Mouse (Mus musculus) cerebellum, postnatal 10 days (tissue): Measurements from ENCODE around the gene Mark2.
A peak's percentile ranks its signal among the peaks of the same experiment; 100 is the strongest.

Experiments
- DNase-seq, 2 experiments: peaks; one replicate each; pipeline ENCODE4 v3.0.0; 2021; ENCODE audit warnings: mixed read lengths in 2 of 2

Mark2 gene

GRCm38 (mm10) chr19:7294098-7294876 is 47.4 kb downstream of the Mark2 start:
- DNase-seq: no peak

GRCm38 (mm10) chr19:7291958-7292709 is 49.5 kb downstream of the Mark2 start:
- no peak for DNase-seq

DNA sequence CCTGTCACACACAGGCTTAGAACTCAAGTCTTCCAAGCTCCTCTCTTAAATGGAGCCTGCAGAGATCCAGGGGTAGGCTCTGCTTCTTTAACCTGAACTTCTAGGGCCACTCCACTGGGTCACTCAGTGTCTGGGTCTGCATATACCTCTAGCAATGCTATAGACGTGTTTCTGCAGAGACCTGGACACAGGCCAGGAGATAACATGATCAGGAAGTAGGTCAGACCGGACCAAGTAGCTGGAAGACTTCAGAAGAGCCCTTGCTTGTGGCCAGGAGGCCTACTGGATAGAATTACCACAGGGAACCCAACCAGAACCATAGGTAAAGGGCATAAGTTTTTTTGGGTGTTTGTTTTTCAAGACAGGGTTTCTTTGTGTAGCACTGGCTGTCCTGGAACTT is 51.9 kb downstream of the Mark2 start:
- no peak for DNase-seq

DNA sequence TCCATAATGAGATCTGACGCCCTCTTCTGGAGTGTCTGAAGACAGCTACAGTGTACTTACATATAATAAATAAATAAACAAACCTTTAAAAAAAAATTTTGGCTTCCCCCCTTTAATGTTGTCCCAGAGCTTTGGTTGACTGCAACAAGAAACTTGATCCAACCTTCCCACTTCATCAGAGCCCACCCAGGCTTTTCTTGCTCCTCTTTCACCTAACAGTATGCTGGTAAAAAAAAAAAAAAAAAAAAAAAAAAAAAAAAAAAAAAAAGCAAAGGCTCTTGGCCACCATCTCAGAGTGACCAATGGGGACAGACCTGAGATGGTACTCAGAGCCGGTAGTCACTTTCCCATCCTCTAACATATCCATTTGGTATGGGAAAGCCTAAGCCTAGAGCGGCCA is 53.4 kb downstream of the Mark2 start:
- no peak for DNase-seq

DNA sequence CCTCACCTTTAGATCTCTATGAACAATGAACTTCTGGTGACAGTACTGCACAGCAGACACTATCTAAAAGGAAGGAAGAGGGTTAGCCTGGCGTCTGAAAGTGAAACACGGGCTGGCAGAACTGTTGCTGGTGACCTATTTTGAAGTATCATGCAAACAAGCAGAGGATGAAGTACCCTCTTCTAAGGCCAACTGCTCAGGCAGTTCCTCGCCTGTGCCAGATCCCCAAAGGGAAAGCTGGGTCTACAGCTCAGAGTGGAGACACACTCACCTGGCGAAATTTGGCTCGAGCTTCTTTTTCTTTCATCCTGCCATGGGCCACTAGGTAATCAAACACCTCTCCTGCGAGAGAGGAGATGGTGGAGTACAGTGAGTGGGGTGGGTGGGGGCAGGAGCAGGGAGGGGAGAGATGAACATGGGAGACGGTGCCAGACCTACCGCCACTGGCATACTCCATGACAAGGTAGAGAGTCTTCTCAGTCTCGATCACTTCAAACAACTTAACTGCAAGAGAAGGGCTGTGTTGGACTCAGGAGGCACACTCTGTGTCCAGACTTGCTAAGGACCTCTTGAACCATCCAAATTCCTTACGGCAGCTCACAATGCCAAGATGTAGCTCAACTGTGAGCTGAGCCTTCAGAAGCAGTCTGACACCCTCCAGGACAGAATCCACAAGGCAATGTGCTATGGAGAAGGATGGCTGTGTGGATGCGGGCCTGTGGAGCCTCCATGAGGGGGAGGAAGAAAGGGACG is 54.9 kb downstream of the Mark2 start:
- DNase-seq: no peak

- DNase-seq: no peak
These were observed 60.9 kb downstream of the Mark2 start for GRCm38 (mm10) chr19:7280557-7281330.

- DNase-seq: peak; percentile 78 to 86
These were observed 62.5 kb downstream of the Mark2 start for GRCm38 (mm10) chr19:7279114-7279513.

DNA sequence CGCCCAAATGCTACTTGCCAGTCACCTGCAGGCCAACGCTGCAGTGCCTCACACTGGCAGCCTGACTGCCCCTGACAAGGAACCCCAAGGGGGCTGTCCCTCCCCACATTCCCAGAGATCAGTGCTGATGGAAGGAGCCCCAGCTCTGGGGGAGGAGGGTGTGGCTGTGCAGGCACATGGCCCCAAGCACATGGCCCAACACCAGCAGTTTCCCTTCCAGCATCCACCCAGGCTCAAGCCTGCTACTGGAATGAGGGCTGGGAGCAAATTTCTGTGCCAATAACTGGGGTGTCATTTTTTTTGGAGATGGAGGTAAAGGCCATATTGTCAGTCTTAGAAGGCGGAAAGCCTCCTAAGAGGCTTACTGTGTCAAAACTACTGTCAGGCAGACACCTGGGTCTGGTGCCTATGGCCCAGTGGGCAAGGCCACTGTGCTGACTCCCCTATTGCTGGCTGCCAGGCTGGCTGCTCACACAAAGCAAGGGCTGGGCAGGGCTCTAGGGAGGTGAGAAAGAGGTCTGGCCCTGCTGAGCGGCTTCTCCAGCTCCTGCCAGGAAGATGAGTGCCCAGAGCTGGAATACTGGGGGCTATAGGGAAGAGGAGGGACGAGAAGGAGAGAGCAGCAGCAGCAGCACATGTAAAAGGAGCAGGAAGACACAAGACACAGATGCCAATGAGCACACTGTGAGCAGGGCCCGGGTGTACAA is 63.3 kb downstream of the Mark2 start:
- DNase-seq: peak; percentile 48 to 54

DNA sequence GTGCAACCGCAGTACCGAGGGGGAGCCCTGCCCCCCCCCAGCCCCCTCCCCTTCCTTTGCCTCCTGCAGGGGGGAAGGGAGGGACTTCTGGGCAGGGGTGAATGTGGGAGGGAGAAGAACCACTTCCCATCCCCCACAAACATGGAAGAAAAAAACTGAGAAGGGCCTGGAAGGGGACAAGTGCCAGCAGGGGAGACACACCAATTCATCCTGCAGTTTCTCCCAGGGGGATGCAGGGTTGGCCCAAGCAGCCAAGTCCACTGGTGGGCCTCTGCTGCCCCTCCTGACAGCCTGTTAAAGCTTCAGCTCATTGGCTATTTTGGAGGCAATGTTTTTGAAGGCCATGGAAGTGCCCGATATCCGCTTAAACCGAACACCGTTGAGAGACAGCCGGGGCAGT is 64.9 kb downstream of the Mark2 start:
- peak; percentile 62 to 66 for DNase-seq

DNA sequence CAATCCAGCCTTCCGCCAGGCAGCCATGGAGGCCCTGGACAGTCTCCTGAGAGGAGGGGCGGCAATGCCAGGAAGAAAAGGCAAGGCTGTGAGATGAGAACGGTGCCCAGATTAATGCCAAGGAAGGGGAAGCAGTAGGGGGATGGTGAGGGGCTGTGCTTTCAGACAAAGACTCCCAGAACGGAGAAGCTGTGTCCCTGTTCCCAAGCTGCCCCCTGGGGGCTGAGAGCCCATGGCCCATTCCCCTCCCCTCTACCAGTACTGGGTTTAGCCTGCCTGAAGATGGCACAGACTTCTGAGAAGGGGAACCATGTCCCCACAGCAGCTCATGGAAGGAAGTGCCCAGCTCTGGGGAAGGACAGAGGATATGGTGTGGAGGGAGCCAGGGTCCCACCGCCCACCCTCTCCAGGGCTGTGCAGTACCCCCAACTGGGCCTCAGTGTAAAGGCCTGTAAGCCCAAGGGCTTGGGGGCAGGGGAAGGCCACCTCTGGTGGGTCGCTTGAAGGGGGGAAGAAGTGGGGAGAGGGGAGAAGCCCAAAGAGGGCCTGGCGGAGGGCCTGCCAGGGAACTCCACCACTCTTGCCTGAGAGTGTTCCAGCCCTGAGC is 65.5 kb downstream of the Mark2 start:
- peak; percentile 72 to 77 for DNase-seq

GRCm38 (mm10) chr19:7275131-7275789 is 66.4 kb downstream of the Mark2 start:
- DNase-seq: peak; percentile 88 to 91

GRCm38 (mm10) chr19:7274326-7274990 is 67.2 kb downstream of the Mark2 start:
- peak; percentile 94 to 95 for DNase-seq

GRCm38 (mm10) chr19:7273486-7273885 is 68.2 kb downstream of the Mark2 start:
- peak; percentile 58 for DNase-seq

GRCm38 (mm10) chr19:7269290-7270044 is 72.2 kb downstream of the Mark2 start:
- peak; percentile 87 to 94 for DNase-seq

DNA sequence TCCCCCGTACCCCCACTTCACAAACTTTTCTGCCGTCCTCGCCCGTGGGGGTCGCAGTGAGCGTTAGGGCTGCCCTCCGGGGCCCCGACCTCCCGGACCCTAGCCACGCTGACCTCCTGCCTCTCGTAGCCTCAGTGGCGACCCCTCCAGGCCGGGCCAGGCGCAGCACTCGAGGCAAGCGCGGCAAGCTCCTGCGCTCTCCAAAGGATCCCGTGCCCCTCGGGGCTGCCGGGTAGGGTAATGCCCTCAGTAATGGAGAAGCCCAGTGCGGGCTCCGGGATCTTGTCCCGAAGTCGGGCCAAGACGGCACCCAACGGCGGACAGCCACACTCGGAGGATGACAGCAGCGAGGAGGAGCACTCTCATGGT is 73.0 kb downstream of the Mark2 start:
- peak; percentile 95 to 96 for DNase-seq

DNA sequence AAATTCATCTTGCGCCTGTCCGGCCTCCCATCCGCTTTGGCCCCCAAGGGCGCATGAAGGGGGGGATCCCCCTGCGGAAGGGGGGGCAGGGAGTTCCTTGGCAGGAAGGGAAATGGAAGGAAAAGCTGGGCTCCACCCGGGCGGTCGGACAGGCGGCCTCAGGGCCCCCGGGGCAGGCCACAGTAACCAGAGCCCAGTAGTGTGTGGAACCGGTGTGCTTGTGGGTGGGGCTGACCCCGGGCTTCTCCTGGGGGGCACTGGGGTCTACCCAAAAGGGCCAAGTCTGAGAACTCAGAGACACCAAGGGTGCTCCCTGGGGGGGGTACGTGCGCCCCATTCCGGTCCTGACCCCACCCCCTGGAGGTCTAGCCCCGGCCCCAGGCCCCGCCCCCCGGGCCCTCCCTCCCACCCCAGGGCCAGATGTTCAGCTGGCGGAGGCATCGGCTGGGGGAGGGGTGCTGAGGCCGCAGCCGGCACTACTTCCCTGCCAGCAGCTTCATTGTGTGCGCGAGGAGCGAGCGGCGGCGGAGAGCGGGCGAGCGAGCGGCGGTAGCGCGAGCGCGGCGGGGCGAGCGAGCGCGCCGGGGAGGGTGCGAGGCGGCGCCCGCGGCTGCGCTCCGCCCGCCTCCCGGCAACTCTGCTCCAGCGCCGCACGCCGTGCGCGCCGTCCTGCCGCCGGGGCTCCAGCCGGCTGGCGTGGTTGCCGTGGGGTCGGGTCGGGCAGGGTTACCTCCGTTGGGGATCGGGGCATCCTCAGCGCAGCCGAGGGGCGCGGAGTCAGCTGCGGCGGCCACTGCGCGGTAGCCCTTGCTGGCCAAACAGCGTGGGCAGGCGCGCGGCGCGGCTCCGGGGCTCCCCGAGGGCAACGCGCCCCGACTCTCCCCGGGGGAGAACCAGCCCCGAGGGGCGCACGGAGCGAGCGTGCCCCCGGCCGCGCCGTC is 73.6 kb downstream of the Mark2 start:
- peak; percentile 92 to 95 for DNase-seq

DNA sequence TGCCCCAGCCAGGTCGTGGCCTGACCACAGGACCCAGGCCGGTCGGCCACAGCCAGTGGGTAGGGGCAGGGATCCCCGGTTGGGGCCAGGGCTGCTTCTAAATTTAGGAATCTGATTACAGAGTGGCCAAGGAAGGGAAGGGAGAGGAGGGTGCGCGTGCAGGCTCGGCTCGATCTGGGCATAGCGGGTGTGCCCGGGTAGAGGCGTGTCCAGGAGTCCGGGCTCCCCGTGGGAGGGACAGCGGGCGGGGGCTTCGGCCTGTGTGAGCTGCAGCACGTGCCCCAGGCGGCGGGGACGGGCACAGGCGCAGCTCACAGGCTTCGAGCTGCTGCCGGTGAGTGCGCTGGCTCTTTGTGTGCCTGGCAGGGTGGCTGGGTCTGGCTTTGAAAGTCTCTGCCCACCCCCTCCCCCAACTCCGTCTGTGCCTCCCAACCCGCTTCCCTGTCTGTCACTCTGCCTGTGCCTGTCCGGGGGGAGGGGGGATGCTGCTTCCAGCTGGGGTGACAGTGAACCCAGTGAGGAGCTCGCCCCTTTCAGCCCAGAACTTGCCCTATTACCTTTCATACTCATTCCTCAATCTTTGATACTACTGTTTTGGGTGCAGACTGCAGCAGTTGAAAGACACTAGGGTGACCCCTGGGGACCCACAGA is 74.4 kb downstream of the Mark2 start, which contains the start of gene Rcor2:
Gene Rcor2 (plus strand): TSS at position 235 of the 651 bp plus-strand sequence.
- DNase-seq: peak; percentile 90 to 94

DNA sequence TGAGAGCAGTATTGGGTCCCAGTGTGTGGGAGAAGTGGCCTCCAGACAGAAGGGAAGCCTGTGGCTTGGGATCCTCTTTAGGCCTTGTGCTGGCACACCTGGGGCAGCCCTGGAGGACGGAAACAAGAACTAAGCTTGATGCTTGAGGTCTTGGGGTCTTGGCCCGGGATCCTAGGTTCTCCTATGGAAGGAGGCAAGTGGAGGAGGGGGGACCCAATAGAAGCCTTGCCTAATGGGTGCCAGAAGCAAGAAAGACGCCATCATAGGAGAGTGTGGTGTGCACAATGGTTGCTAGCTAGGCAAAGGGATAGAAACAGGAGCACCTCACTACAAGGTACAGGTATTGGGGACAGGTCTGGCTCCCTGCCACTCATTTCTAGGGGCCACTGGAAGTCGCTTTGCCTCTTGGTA is 75.2 kb downstream of the Mark2 start:
- DNase-seq: peak; percentile 57 to 72
